Mouse (Mus musculus) T-helper 1 cell (primary cell): ENCODE data around the gene Mcrs1.
"Not testable (repeated sequence)": the region's sequence is repeated elsewhere in the genome, so short reads cannot be mapped to it uniquely, and the experiment has no call there.

Experiments used
- in situ Hi-C: fragments of 300-600 bp; cut with MboI, MseI; formaldehyde crosslinking; loops from one replicate; pipeline ENCODE4 v1.15.1; 2025; ENCODE audit warnings: high pct_unique_total_duplicates

Gene Mcrs1

GRCm38 (mm10) chr15:99251111-99251510, 650 bp downstream of the Mcrs1 start:
- in situ Hi-C loops = not testable (repeated sequence)

- in situ Hi-C loops = loop anchor here (10.0 kb wide), 1 partner anchor 315 kb away; the partner anchor contains the start of gene Tuba1b
These were observed 1.8 kb downstream of the Mcrs1 start for GRCm38 (mm10) chr15:99249938-99250337.

GRCm38 (mm10) chr15:99248972-99249371, 2.8 kb downstream of the Mcrs1 start:
- in situ Hi-C loops = loop anchor here (10.0 kb wide), 1 partner anchor 314 kb away; the partner anchor contains the start of gene Tuba1b

GRCm38 (mm10) chr15:99246736-99247135, 5.0 kb downstream of the Mcrs1 start:
- in situ Hi-C loops = loop anchor here (10.0 kb wide), 1 partner anchor 312 kb away; the partner anchor contains the start of gene Tuba1b

GRCm38 (mm10) chr15:99242045-99242444, 9.7 kb downstream of the Mcrs1 start:
- in situ Hi-C loops = loop anchor here (10.0 kb wide), 1 partner anchor 307 kb away; the partner anchor contains the start of gene Tuba1b

GRCm38 (mm10) chr15:99241249-99241648, 10.5 kb downstream of the Mcrs1 start:
- in situ Hi-C loops = loop anchor here (10.0 kb wide), 1 partner anchor 306 kb away; the partner anchor contains the start of gene Tuba1b

GRCm38 (mm10) chr15:99240129-99240528, 11.6 kb downstream of the Mcrs1 start:
- in situ Hi-C loops = loop anchor here (10.0 kb wide), 1 partner anchor 305 kb away; the partner anchor contains the start of gene Tuba1b

GRCm38 (mm10) chr15:99238006-99238405, 13.8 kb downstream of the Mcrs1 start:
- in situ Hi-C loops = no loop called here

- in situ Hi-C loops = no loop called here
These were observed 17.3 kb downstream of the Mcrs1 start for GRCm38 (mm10) chr15:99234326-99235010.

- in situ Hi-C loops = no loop called here
These were observed 18.0 kb downstream of the Mcrs1 start for GRCm38 (mm10) chr15:99233719-99234118.

- in situ Hi-C loops = no loop called here
These were observed 19.8 kb downstream of the Mcrs1 start for GRCm38 (mm10) chr15:99231998-99232397.

- in situ Hi-C loops = no loop called here
These were observed 25.7 kb downstream of the Mcrs1 start for GRCm38 (mm10) chr15:99226090-99226489.

GRCm38 (mm10) chr15:99225081-99225810, 26.5 kb downstream of the Mcrs1 start:
- in situ Hi-C loops = no loop called here

GRCm38 (mm10) chr15:99224208-99224911, 27.4 kb downstream of the Mcrs1 start, which contains the start of gene Kcnh3:
TSS of gene Kcnh3 (plus strand) at chr15:99224861.
- in situ Hi-C loops = no loop called here

GRCm38 (mm10) chr15:99223585-99224207, 28.1 kb downstream of the Mcrs1 start:
- in situ Hi-C loops = no loop called here

GRCm38 (mm10) chr15:99222794-99223584, 28.8 kb downstream of the Mcrs1 start:
- in situ Hi-C loops = no loop called here

GRCm38 (mm10) chr15:99221315-99221952, 30.3 kb downstream of the Mcrs1 start:
- in situ Hi-C loops = no loop called here

GRCm38 (mm10) chr15:99217630-99218029, 34.1 kb downstream of the Mcrs1 start:
- in situ Hi-C loops = loop anchor here (5.0 kb wide), 1 partner anchor 55 kb away; no protein-coding TSS in a partner anchor

- in situ Hi-C loops = loop anchor here (5.0 kb wide), 1 partner anchor 56 kb away; no protein-coding TSS in a partner anchor
These were observed 35.9 kb downstream of the Mcrs1 start for GRCm38 (mm10) chr15:99215741-99216463.
